Mouse (Mus musculus) heart, adult 2 months (tissue): ENCODE results near the gene Lin7a. TPM values are rescaled to one million over a fixed set of nuclear protein-coding genes. Genes with fewer than 3 reads are reported as not detected.

Experiments used
- DNase-seq, 2 experiments: peaks; one replicate each; pipeline ENCODE4 v3.0.0; 2021
- H3K27ac ChIP-seq: fragments of 200-600 bp; 2 replicates; pipeline ENCODE4 v1.8.1; 2022
- H3K27me3 ChIP-seq: fragments of 200-500 bp; 2 replicates; pipeline ENCODE4 v1.6.1; 2012; ENCODE audit warnings: mild to moderate bottlenecking, low read length, inconsistent platforms, mixed read lengths; ENCODE audit not compliant: control insufficient read depth, insufficient read depth
- H3K36me3 ChIP-seq: fragments of 200-500 bp; 2 replicates; pipeline ENCODE4 v1.6.1; 2012; ENCODE audit warnings: low read length, inconsistent platforms; ENCODE audit not compliant: control insufficient read depth, insufficient read depth
- H3K4me1 ChIP-seq: fragments of 200-500 bp; 2 replicates; pipeline ENCODE4 v1.6.1; 2011; ENCODE audit warnings: low read length; ENCODE audit not compliant: control insufficient read depth, insufficient read depth
- H3K4me3 ChIP-seq: fragments of 200-600 bp; 2 replicates; pipeline ENCODE4 v1.8.1; 2022
- H3K79me2 ChIP-seq: fragments of 200-500 bp; replicated peaks from 2 replicates; pipeline ENCODE4 v1.6.1; 2012; ENCODE audit warnings: mild to moderate bottlenecking, inconsistent platforms, low read length, moderate library complexity, mixed read lengths; ENCODE audit not compliant: control insufficient read depth, insufficient read depth
- H3K9ac ChIP-seq: fragments of 200-500 bp; 2 replicates; pipeline ENCODE4 v1.6.1; 2012; ENCODE audit warnings: low read depth, mild to moderate bottlenecking, control low read depth, inconsistent platforms, low read length, mixed read lengths
- CTCF ChIP-seq: fragments of 200-600 bp; IDR thresholded peaks from 2 replicates; pipeline ENCODE4 v1.8.1; 2022; ENCODE audit warnings: antibody characterized with exemption, mild to moderate bottlenecking, moderate library complexity
- EP300 ChIP-seq: fragments of 200-500 bp; IDR thresholded peaks from 2 replicates; pipeline ENCODE4 v1.6.1; 2011; ENCODE audit warnings: low read depth, low read length, control low read depth; ENCODE audit not compliant: insufficient read depth
- POLR2A ChIP-seq: fragments of 200-500 bp; IDR thresholded peaks from 2 replicates; pipeline ENCODE4 v1.6.1; 2011; ENCODE audit warnings: mild to moderate bottlenecking, low read depth, low read length, control low read depth; ENCODE audit not compliant: insufficient read depth
- WGBS: fragments of 180-500 bp; shearing (Covaris S2); methylation state at CpG from one replicate; pipeline ENCODE4 v1.1.7; 2018; 5-methylcytosine and 5-hydroxymethylcytosine counted together
- intact Hi-C: fragments of 180-260 bp; cut with DNase I; formaldehyde crosslinking; loops from one replicate; pipeline ENCODE4 v1.15.1; 2025
- polyA plus RNA-seq: library from polyadenylated mRNA; depleted of rRNA; stranded (reverse); fragments of >200 nt; gene quantifications from 2 replicates; pipeline ENCODE4 v1.2.3, GENCODE M21; 2012
- total RNA-seq, 2 experiments: library from RNA; stranded (reverse); gene quantifications; 2 replicates each; pipeline ENCODE4 v1.2.3; 2021

The Lin7a gene
- total and polyA plus RNA-seq, 3 experiments = 0.35 to 1.7 (median 0.94) TPM

DNA sequence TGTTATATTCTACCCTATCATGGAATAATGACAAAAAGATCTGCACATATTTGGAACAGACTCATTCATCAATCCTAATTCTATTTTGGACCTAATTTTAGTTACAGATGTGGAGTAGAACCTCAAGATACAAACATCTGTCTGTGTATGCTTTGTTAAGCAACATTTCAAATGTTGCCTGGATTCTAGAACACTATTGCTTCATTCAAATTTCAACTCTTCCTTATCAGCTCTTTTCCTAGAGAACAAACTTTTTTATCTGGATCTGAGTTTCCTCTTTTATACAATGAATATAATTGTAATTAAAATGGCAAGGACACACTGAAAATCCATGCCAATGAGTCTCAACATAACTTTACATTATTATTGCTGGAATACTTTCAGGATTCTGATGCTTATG lies 43.8 kb downstream of the Lin7a start:
- Histone ChIP-seq H3K9ac (no peak overlapping the region), H3K36me3 (no peaks in the 10 kb centered on the region), H3K4me3 (no peak overlapping the region), H3K4me1 (no peaks in the 10 kb centered on the region), H3K79me2 (no peaks in the 10 kb centered on the region), H3K27ac (no peak overlapping the region), H3K27me3 (no peaks in the 10 kb centered on the region)
- TF ChIP-seq CTCF (no peak), POLR2A (no peak), EP300 (no peak)
- intact Hi-C loops = no loop called here
- no peak for DNase-seq

DNA sequence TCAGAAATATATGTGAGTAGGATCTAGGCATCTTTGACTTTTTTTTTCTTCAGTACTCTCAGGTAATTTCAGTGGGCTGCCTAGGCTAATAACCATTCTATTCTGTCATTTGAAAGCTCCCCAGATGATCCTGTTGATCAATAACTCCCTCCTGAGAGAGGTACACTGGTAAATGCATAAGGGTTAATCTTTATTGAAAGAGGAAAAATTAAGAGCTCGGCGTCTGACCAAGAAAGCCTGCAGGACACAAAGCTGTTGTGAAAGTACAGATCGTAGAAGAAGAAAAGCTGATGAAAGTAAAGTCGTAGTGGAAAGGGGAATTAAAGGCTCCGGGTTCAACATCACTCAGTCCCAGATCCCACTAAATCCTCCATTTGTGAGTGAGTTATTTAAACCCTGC lies 44.2 kb downstream of the Lin7a start:
- intact Hi-C loops = no loop called here
- 83% methylated on average over 5 of the region's 5 CpGs for WGBS
- Histone ChIP-seq H3K4me1 (no peaks in the 10 kb centered on the region), H3K79me2 (no peaks in the 10 kb centered on the region), H3K9ac (no peak overlapping the region), H3K27me3 (no peaks in the 10 kb centered on the region), H3K27ac (no peak overlapping the region), H3K36me3 (no peaks in the 10 kb centered on the region), H3K4me3 (no peak overlapping the region)
- no peak for DNase-seq
- no peak for TF ChIP-seq EP300
- TF ChIP-seq POLR2A = no peak
- TF ChIP-seq CTCF = no peak

DNA sequence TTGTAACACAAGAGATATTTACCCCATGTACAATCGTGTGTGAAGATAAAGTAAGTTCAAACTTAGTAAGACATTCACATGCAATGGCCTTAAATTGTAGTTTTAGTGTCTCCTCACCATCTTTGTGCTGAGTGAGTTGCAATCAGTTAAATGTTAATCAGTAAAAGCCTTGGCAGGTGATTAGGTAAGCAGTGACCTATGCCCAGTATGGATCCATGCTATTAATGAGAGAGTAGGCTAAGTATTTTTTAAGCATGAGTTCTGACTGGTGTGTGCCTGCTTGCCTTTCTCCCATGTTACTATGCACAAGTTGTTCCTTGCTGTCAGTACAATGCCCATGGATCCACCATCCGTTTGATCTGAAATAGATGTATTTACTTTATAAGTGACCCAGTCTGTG lies 44.6 kb downstream of the Lin7a start:
- Histone ChIP-seq H3K9ac (no peak overlapping the region), H3K4me3 (no peak overlapping the region), H3K27ac (no peak overlapping the region), H3K4me1 (no peaks in the 10 kb centered on the region), H3K36me3 (no peaks in the 10 kb centered on the region), H3K79me2 (no peaks in the 10 kb centered on the region), H3K27me3 (no peaks in the 10 kb centered on the region)
- DNase-seq = no peak
- intact Hi-C loops = no loop called here
- TF ChIP-seq CTCF (no peak), EP300 (no peak), POLR2A (no peak)
- WGBS = 63% methylated on average over 2 of the region's 2 CpGs

DNA sequence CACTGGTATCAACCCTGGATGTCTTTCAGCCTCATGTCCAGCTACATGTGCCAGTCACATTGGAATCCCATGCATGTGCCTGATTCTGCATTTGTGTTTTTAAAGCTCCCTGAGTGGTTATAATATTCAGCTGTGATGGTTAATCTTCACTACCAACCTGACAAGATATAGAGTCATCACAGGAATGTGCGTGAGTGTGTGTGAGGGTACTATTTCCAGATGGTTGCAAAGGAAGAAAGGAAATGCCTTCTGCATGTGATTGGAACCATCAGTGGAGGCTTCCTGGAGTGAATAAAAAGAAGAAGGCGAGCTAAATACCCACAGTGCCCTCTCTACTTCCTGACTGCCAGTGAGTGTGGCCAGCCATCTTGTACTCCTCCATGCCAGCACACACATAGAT lies 48.2 kb downstream of the Lin7a start:
- H3K27ac ChIP-seq = no peak overlapping the region
- intact Hi-C loops = no loop called here
- H3K36me3 ChIP-seq = no peaks in the 10 kb centered on the region
- no peaks in the 10 kb centered on the region for H3K27me3 ChIP-seq
- TF ChIP-seq CTCF = no peak
- TF ChIP-seq POLR2A = no peak
- TF ChIP-seq EP300 = no peak
- no peaks in the 10 kb centered on the region for H3K79me2 ChIP-seq
- 70% methylated on average over 2 of the region's 2 CpGs for WGBS
- H3K9ac ChIP-seq = no peak overlapping the region
- H3K4me1 ChIP-seq = no peaks in the 10 kb centered on the region
- H3K4me3 ChIP-seq = no peak overlapping the region
- no peak for DNase-seq

DNA sequence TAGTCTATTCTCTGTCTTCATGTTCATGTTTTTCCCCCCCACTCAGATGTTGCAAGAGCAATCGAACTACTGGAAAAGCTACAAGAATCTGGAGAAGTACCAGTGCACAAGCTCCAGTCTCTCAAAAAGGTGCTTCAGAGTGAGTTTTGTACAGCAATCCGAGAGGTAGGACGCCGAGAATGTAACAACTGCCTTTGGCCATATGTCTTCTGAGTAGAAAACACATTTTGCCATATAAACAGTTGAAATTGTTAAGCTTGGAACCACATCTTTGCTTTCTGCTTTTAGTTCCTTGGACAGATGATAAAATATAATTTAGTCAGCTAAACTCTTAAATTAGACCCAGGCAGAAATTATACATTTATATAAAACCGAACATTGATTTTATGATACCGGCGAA lies 52.4 kb downstream of the Lin7a start:
- no peak for DNase-seq
- H3K27me3 ChIP-seq = no peaks in the 10 kb centered on the region
- WGBS = 89% methylated on average over 7 of the region's 7 CpGs
- intact Hi-C loops = no loop called here
- no peak overlapping the region for H3K27ac ChIP-seq
- no peak overlapping the region for H3K4me3 ChIP-seq
- no peaks in the 10 kb centered on the region for H3K36me3 ChIP-seq
- TF ChIP-seq POLR2A (no peak), CTCF (no peak), EP300 (no peak)
- no peaks in the 10 kb centered on the region for H3K4me1 ChIP-seq
- no peaks in the 10 kb centered on the region for H3K79me2 ChIP-seq
- H3K9ac ChIP-seq = no peak overlapping the region

DNA sequence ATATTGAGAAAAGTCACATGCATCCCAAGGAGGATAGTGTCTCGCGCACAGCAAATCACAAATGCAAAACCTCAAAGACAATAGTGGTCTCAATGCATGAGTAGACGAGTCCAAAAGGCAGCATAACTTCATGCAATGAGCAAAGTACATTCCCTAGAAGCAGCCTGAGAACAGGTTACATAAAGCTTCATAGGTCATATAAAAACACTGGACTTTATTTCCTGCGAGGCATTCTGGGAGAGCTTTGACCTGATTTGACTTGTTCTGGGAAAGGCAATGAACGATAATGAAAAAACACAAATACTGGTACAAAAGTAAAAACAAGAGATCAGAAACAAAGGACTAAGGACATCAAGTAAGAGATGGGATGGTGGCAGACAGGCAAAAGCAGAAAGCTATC lies 54.1 kb downstream of the Lin7a start:
- Histone ChIP-seq H3K27ac (no peak overlapping the region), H3K27me3 (no peaks in the 10 kb centered on the region), H3K9ac (no peak overlapping the region), H3K36me3 (no peaks in the 10 kb centered on the region), H3K4me3 (no peak overlapping the region), H3K79me2 (no peaks in the 10 kb centered on the region), H3K4me1 (no peaks in the 10 kb centered on the region)
- intact Hi-C loops = no loop called here
- no peak for DNase-seq
- no peak for TF ChIP-seq EP300
- WGBS = 74% methylated on average over 5 of the region's 5 CpGs
